Mouse (Mus musculus): ENCODE data around the gene Mrpl12. TPM values are rescaled to one million over a fixed set of nuclear protein-coding genes. Genes with fewer than 3 reads are reported as not detected.
A peak's percentile ranks its signal among the peaks of the same experiment; 100 is the strongest.

The Mrpl12 gene
- polyA plus RNA-seq, 1 experiment from 2014 or later, result 118 TPM

GRCm38 (mm10) chr11:120485251-120485650 is 838 bp downstream of the Mrpl12 start:
- H3K4me3 ChIP-seq, result peak overlapping the region; percentile 89
- no peaks in the 10 kb centered on the region for H3K9me3 ChIP-seq
- peak overlapping the region; percentile 81 for H3K4me2 ChIP-seq (replicated peaks)
- no peaks in the 10 kb centered on the region for H3K27me3 ChIP-seq
- 10% methylated on average over 10 of the region's 10 CpGs for WGBS
- H3K9ac ChIP-seq (replicated peaks), result peak overlapping the region; percentile 88
- peaks cover 64% of the 10 kb centered on the region for H3K36me3 ChIP-seq
- H3K4me1 ChIP-seq, result peaks cover 21% of the 10 kb centered on the region
- ATAC-seq (ENCODE audit: low FRiP score, low read depth), result no peak
- H3K27ac ChIP-seq (replicated peaks), result no peak overlapping the region

- Histone ChIP-seq H3K4me1 (peaks cover 45% of the 10 kb centered on the region), H3K9ac (replicated peaks) (no peak overlapping the region), H3K9me3 (no peaks in the 10 kb centered on the region), H3K27ac (replicated peaks) (no peak overlapping the region), H3K4me3 (no peak overlapping the region), H3K36me3 (peaks cover 33% of the 10 kb centered on the region), H3K27me3 (no peaks in the 10 kb centered on the region), H3K4me2 (replicated peaks) (no peak overlapping the region)
- no peak for ATAC-seq (ENCODE audit: low FRiP score, low read depth)
- 85% methylated on average over 4 of the region's 4 CpGs for WGBS
Measured at GRCm38 (mm10) chr11:120488516-120488915, 4.1 kb downstream of the Mrpl12 start.

GRCm38 (mm10) chr11:120489054-120489761 is 4.8 kb downstream of the Mrpl12 start:
- H3K4me1 ChIP-seq, result peaks cover 44% of the 10 kb centered on the region
- no peak overlapping the region for H3K27ac ChIP-seq (replicated peaks)
- ATAC-seq (ENCODE audit: low FRiP score, low read depth), result peak; percentile 25; the same call in 1 of the 2 replicates
- H3K4me3 ChIP-seq, result no peak overlapping the region
- H3K9me3 ChIP-seq, result no peaks in the 10 kb centered on the region
- no peaks in the 10 kb centered on the region for H3K27me3 ChIP-seq
- no peak overlapping the region for H3K4me2 ChIP-seq (replicated peaks)
- H3K9ac ChIP-seq (replicated peaks), result 0 out of 2 replicates have a peak overlapping the region, but pooled peaks have one; percentile 7
- H3K36me3 ChIP-seq, result peaks cover 31% of the 10 kb centered on the region
- 62% methylated on average over 4 of the region's 4 CpGs for WGBS

- H3K9ac ChIP-seq (replicated peaks), result peak overlapping the region; percentile 40; the same call in 1 of the 2 replicates
- H3K27ac ChIP-seq (replicated peaks), result peak overlapping the region; percentile 73
- peak overlapping the region; percentile 93 for H3K4me3 ChIP-seq
- H3K4me2 ChIP-seq (replicated peaks), result peak overlapping the region; percentile 95
- peaks cover 39% of the 10 kb centered on the region for H3K4me1 ChIP-seq
- ATAC-seq (ENCODE audit: low FRiP score, low read depth), result no peak
- H3K27me3 ChIP-seq, result no peaks in the 10 kb centered on the region
- peaks cover 44% of the 10 kb centered on the region for H3K36me3 ChIP-seq
- H3K9me3 ChIP-seq, result no peaks in the 10 kb centered on the region
- WGBS, result 40% methylated on average over 4 of the region's 4 CpGs
Measured at GRCm38 (mm10) chr11:120490291-120491046, 6.1 kb downstream of the Mrpl12 start.

GRCm38 (mm10) chr11:120491317-120492023 is 7.1 kb downstream of the Mrpl12 start, which contains the start of gene Slc25a10:
TSS of gene Slc25a10 (plus strand) at chr11:120491840.
- Histone ChIP-seq H3K4me3 (peak within 1 kb of the TSS; percentile 93), H3K27ac (replicated peaks) (peak within 1 kb of the TSS; percentile 73), H3K9me3 (no peaks in the 10 kb centered on the region), H3K9ac (replicated peaks) (peak within 1 kb of the TSS; percentile 81), H3K4me2 (replicated peaks) (peak within 1 kb of the TSS; percentile 95), H3K27me3 (no peaks in the 10 kb centered on the region), H3K36me3 (peaks cover 52% of the 10 kb centered on the region), H3K4me1 (peaks cover 33% of the 10 kb centered on the region)
- peak; percentile 91 for ATAC-seq (ENCODE audit: low FRiP score, low read depth)
- under 1% methylated on average over 32 of the region's 35 CpGs for WGBS

- peak overlapping the region; percentile 93 for H3K4me3 ChIP-seq
- peaks cover 52% of the 10 kb centered on the region for H3K36me3 ChIP-seq
- peak overlapping the region; percentile 73 for H3K27ac ChIP-seq (replicated peaks)
- under 1% methylated on average over 48 of the region's 48 CpGs for WGBS
- peak overlapping the region; percentile 81 for H3K9ac ChIP-seq (replicated peaks)
- peak overlapping the region; percentile 95 for H3K4me2 ChIP-seq (replicated peaks)
- no peak for ATAC-seq (ENCODE audit: low FRiP score, low read depth)
- H3K27me3 ChIP-seq, result no peaks in the 10 kb centered on the region
- peaks cover 30% of the 10 kb centered on the region for H3K4me1 ChIP-seq
- no peaks in the 10 kb centered on the region for H3K9me3 ChIP-seq
Measured at GRCm38 (mm10) chr11:120492024-120492877, 7.8 kb downstream of the Mrpl12 start.

- WGBS, result 28% methylated on average over 3 of the region's 3 CpGs
- no peaks in the 10 kb centered on the region for H3K9me3 ChIP-seq
- peak overlapping the region; percentile 95 for H3K4me2 ChIP-seq (replicated peaks)
- H3K27ac ChIP-seq (replicated peaks), result no peak overlapping the region; the same call in 1 of the 2 replicates
- peaks cover 52% of the 10 kb centered on the region for H3K36me3 ChIP-seq
- H3K27me3 ChIP-seq, result no peaks in the 10 kb centered on the region
- no peak for ATAC-seq (ENCODE audit: low FRiP score, low read depth)
- peak overlapping the region; percentile 93 for H3K4me3 ChIP-seq
- H3K9ac ChIP-seq (replicated peaks), result peak overlapping the region; percentile 81
- H3K4me1 ChIP-seq, result peaks cover 30% of the 10 kb centered on the region
Measured at GRCm38 (mm10) chr11:120492878-120493203, 8.4 kb downstream of the Mrpl12 start.

GRCm38 (mm10) chr11:120493351-120493750 is 8.9 kb downstream of the Mrpl12 start:
- Histone ChIP-seq H3K4me2 (replicated peaks) (peak overlapping the region; percentile 95), H3K27ac (replicated peaks) (no peak overlapping the region; the same call in 1 of the 2 replicates), H3K9me3 (no peaks in the 10 kb centered on the region), H3K4me3 (peak overlapping the region; percentile 93; the same call in 1 of the 2 replicates), H3K36me3 (peaks cover 52% of the 10 kb centered on the region), H3K4me1 (peaks cover 30% of the 10 kb centered on the region), H3K9ac (replicated peaks) (peak overlapping the region; percentile 81; the same call in 1 of the 2 replicates), H3K27me3 (no peaks in the 10 kb centered on the region)
- 71% methylated on average over 3 of the region's 3 CpGs for whole genome bisulfite sequencing
- no peak for ATAC-seq (ENCODE audit: low FRiP score, low read depth)

- peaks cover 52% of the 10 kb centered on the region for H3K36me3 ChIP-seq
- no peaks in the 10 kb centered on the region for H3K9me3 ChIP-seq
- ATAC-seq (ENCODE audit: low FRiP score, low read depth), result no peak
- no peak overlapping the region for H3K9ac ChIP-seq (replicated peaks)
- 87% methylated on average over 3 of the region's 3 CpGs for WGBS
- peaks cover 30% of the 10 kb centered on the region for H3K4me1 ChIP-seq
- H3K4me2 ChIP-seq (replicated peaks), result no peak overlapping the region
- H3K27ac ChIP-seq (replicated peaks), result no peak overlapping the region
- no peak overlapping the region for H3K4me3 ChIP-seq
- no peaks in the 10 kb centered on the region for H3K27me3 ChIP-seq
Measured at GRCm38 (mm10) chr11:120493911-120494310, 9.5 kb downstream of the Mrpl12 start.

GRCm38 (mm10) chr11:120497436-120497835 is 13.0 kb downstream of the Mrpl12 start:
- Histone ChIP-seq H3K4me3 (no peak overlapping the region), H3K27ac (replicated peaks) (no peak overlapping the region), H3K4me1 (peaks cover 15% of the 10 kb centered on the region), H3K9me3 (no peaks in the 10 kb centered on the region), H3K27me3 (no peaks in the 10 kb centered on the region), H3K9ac (replicated peaks) (no peak overlapping the region), H3K36me3 (peaks cover 53% of the 10 kb centered on the region), H3K4me2 (replicated peaks) (no peak overlapping the region)
- no peak for ATAC-seq (ENCODE audit: low FRiP score, low read depth)
- 96% methylated on average over 3 of the region's 3 CpGs for WGBS

GRCm38 (mm10) chr11:120498226-120498625 is 13.8 kb downstream of the Mrpl12 start:
- H3K27me3 ChIP-seq, result no peaks in the 10 kb centered on the region
- H3K9ac ChIP-seq (replicated peaks), result no peak overlapping the region
- H3K4me1 ChIP-seq, result peaks cover 7% of the 10 kb centered on the region
- no peak overlapping the region for H3K4me2 ChIP-seq (replicated peaks)
- H3K9me3 ChIP-seq, result no peaks in the 10 kb centered on the region
- ATAC-seq (ENCODE audit: low FRiP score, low read depth), result no peak
- WGBS, result 97% methylated on average over 12 of the region's 12 CpGs
- H3K27ac ChIP-seq (replicated peaks), result no peak overlapping the region
- H3K36me3 ChIP-seq, result peaks cover 53% of the 10 kb centered on the region
- H3K4me3 ChIP-seq, result no peak overlapping the region

Data from midbrain, embryonic 12.5 days (tissue).